Mouse (Mus musculus) adrenal gland, adult 2 months (tissue): ENCODE measurements at regions not wholly inside any gene's neighbourhood (a gene's known extent, or its start where the extent isn't known, plus 50 kb on each side); places are given as distances from the start of the nearest gene placed in this dataset.

Source experiments
- DNase-seq: peaks from one replicate; pipeline ENCODE4 v3.0.0; 2021

DNA sequence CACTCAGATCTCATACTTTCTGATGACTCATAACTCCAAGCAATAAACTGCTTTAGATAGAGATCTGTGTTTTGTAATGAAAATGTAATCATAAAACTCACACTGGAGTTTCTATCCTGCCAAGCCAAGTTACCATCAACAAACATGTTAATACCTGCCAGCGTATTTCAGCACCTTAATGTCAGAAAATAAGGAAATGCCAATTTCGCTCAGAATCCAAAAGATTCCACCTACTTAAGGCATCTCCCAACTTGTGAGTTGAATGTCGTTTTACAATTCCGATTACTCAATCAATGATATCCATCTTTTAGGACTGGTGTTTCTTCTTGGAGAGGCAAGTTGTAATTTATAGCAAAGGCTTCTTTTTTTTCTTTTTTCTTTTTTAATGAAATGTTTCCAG is 850.5 kb downstream of the Epha4 start:
- no peak for DNase-seq

GRCm38 (mm10) chr1:76676836-76677235 is 838.1 kb downstream of the Epha4 start:
- no peak for DNase-seq

- DNase-seq: no peak
These were observed 809.3 kb downstream of the Epha4 start for GRCm38 (mm10) chr1:76705556-76705955.

DNA sequence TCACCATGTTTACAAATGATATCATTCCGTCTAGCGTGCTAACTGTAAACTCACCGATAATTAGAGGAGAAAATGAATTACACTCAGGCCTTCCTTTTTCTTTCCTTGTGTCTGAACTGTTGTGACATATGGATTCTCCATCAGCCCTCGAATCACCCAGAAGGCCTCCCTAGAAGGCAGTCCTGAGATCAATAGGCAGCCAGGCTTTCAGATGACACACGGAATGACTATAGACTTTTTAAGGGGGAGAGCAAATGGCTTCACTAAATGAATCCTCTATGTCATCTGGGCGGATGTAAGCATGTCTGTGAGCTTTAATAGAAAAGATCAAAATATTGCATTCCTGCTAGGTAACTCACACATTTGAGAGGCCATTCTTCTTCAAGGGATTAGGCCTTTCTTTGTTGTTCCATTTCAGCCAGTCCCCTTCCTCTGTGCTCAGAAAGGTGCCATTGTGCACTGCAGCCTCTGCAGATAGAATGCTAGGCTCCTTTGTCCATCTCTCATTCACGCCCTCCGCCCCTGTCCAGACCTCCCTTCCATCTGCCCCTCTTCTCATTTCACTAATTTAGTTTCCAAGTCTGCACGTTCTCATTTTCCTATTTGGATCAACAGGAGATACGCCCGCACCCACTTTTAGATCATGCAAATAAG is 797.1 kb downstream of the Epha4 start:
- no peak for DNase-seq

GRCm38 (mm10) chr1:76724453-76724852 is 790.4 kb downstream of the Epha4 start:
- DNase-seq: peak; percentile 18

GRCm38 (mm10) chr1:76737003-76737402 is 777.9 kb downstream of the Epha4 start:
- DNase-seq: no peak

DNA sequence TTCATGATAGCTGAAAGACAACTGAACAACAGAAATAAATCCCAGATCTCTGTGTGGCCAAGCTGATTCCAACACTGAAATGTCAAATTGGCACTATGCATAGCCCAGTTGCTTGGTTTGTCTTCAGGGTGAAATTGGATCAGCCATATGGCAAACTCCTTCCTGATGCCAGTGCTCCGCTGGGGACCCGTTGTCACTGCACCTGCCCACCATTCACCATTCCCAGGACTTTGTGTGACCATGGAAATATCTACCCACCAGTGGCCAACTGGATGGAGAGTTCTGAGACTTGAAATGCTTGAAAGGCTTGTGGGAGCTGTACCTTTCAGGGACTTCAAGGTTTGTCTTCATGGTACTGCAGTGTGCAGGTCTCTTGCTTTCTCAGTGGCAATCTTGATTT is 777.2 kb downstream of the Epha4 start:
- DNase-seq: no peak

DNA sequence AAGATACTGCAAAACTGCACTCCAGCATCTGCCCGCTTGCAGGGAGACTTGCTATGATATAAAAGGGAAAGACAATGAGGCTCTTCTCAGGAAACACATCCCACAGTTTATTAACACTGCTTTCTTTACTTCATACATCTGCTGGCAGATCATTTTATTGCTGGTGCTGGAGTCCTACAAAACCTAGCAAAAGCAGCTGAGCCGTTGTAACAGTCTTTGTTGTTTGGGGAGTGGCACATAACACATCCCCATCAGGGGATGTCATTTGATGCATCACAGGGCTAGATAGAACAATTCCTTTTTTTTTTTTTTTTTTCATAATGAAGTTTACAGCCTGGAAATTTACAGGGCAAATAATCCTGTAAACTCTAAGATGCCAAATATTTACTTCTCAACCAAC is 742.2 kb downstream of the Epha4 start:
- DNase-seq: no peak

- DNase-seq: no peak
These were observed 728.0 kb downstream of the Epha4 start for GRCm38 (mm10) chr1:76786871-76787270.

- no peak for DNase-seq
These were observed 721.5 kb downstream of the Epha4 start for GRCm38 (mm10) chr1:76793438-76793837.

DNA sequence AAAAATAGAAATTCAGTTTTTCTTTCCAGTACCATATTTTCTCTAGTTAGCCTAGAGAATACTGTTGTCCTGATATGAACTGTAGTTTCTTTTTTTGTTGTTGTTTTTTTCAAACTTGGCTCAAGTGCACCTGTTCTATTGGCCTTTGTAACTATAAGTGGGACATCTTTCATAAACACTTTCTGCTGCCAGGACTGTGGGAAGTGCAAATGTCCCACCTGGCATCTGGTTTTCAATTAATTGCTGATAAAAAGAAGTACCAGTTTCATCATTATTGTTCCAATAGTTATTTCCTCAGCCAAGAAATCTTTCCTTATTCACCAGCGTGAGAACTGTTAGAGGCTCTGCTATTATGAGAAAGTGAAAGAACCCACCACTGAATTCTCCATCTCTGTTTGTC is 695.0 kb downstream of the Epha4 start:
- DNase-seq: no peak

GRCm38 (mm10) chr1:76821610-76822009 is 693.3 kb downstream of the Epha4 start:
- DNase-seq: no peak

GRCm38 (mm10) chr1:76829690-76830089 is 685.2 kb downstream of the Epha4 start:
- no peak for DNase-seq

DNA sequence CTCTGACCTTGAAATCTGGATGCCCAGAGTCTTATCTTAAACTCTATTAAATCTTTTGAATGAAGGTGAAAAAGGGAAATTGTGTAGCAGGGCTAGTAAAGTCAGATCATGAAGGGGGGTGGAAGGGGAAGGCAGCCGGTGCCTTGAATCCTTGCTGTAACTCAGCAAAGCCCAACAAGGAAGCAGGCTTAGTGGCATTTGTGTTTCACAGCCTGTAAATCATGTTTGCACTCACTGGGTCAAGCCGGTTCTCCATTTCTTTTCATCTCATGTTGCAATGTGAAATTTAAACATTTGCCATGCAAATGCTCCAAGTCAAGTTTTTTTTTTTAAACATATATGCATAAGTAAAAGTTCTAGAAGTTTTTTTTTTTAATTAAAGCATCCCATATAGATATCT is 682.6 kb downstream of the Epha4 start:
- no peak for DNase-seq

DNA sequence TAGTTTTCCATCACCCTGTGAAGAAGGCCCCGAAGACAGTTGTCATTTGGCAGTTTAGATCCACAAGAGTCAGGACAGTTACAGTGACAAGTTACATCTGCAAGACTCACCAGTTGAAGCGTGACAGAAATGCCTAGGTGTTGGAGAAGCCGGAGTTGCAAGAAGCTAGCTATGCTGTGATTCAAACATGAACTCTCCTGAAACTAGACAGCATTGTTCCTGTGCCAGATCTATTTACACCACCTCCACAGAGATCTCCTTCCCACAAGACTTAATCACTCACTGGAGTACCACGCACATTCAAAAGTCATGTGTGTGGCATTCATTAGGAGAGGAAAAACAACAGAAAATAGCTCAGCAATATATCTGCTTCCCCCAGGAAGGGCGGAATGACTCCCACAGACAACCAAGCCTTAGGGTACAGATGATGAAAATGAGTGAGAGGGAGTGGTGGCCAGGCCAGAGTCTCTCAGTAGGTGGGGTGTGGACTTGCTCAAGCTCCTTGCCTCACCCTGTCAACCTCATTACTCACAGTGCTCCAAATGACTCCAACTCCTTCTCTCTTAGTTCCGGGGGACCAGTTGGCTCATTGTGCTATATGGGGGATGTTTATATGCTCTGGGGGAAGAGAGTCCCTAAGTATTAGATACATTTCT is 679.7 kb downstream of the Epha4 start:
- DNase-seq: no peak

DNA sequence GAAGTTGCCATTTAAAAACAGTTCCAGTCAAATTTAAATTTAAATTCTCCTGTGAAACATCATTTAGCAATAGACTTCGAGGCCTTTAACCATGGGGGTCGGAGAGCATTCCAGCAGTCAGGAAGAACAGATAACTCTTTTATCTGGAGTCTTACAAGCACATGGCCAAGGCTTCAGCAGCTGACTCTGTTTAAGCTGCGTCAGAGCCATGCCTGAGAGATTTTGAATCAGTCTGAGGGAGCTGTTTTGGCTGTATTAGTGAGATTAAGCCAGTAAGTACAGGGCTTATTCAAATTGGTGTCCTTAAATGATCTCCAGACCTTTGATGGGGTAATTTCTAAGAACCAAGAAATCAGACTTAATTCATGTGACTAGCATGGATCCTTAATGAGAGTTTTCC is 665.5 kb downstream of the Epha4 start:
- no peak for DNase-seq

GRCm38 (mm10) chr1:76866304-76866968 is 648.5 kb downstream of the Epha4 start:
- DNase-seq: peak; percentile 4

DNA sequence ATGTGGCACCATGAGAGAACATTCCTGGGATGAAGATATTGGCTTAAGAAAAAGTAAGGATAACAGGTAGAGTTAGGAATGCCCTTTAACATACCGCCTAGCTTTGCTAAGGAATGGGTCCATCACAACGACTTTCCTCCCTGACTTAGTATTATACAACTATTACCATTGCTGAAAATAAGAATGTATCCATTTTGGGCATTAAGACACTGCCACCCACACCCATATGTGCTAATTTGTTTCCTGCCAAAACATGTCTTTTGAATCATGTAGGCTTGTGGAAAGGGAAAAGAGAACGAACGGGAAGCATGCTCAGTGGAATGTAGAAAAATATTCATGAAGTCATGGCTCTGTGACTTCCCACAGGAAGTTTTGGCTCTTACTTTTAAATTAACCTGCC is 641.7 kb downstream of the Epha4 start:
- no peak for DNase-seq

GRCm38 (mm10) chr1:76880111-76880782 is 634.6 kb downstream of the Epha4 start:
- DNase-seq: no peak

- no peak for DNase-seq
These were observed 634.1 kb downstream of the Epha4 start for GRCm38 (mm10) chr1:76880783-76881145.

- no peak for DNase-seq
These were observed 618.6 kb downstream of the Epha4 start for GRCm38 (mm10) chr1:76896152-76896864.

GRCm38 (mm10) chr1:76897431-76897830 is 617.5 kb downstream of the Epha4 start:
- no peak for DNase-seq
